Mouse (Mus musculus): ENCODE results near the gene Slc12a5.

DNA sequence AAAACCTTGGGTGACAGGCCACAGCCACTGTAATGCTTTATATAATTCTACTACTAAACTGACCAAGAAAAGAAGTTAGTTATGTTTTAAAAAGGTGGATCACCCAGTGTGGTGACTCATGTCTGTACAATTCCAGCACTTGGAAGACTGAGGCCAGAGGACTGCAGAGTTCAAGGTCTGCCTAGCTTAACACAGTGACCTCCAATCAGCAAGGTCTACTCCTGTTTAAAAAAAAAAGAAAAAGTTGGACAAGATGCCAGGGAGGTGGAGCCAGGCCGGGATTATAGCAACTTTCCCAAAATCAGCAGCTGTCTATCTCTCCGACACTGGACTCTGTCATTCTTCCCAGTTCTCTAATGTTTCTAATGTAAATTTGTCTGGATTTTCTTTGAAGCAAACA is 49.0 kb downstream of the Slc12a5 start:
- TF ChIP-seq CTCF (IDR thresholded peaks at IDR 0.05; ENCODE audit: borderline replicate concordance, extremely low read depth, insufficient read depth, insufficient read length): no peak
- TF ChIP-seq POLR2A (IDR thresholded peaks at IDR 0.05; ENCODE audit: borderline replicate concordance, extremely low read depth, insufficient read depth, insufficient read length, poor library complexity, severe bottlenecking): no peak

All from brain, embryonic 14.5 days (tissue).